Comparison of ENCODE assay signal across 31 mouse cellular contexts in the genomic region with DNA sequence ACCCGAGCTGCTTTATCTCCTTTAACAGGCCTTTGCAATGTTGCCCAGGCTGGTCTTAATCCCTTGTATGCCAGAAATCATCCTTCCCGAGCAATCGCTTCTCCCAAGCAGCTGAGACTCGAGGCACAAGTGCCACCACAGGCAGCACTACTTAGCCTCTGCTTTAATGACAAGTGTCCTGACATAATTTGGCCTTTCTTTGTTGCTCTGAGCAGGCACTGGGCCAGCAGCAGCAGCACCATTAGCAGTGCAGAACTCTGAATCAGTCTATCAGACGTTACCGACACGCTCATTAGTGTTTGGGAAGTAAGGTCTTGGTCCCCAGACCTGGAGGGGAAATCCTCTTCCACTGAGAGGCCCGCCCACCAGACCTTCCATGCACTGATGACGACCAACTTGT. TPM values are rescaled to one million over a fixed set of nuclear protein-coding genes. Genes with fewer than 3 reads are reported as not detected.
"Had no signal": no experiment of that assay in that cellular context is flagged by ENCODE, and none has a peak within 500 bp of the region (broad histone marks: within the 10 kb centered on the region; RNA-seq: fewer than 3 reads in every experiment).

No protein-coding gene starts in this region.

- DNase-seq: kidney, adult 8-10 months; kidney, postnatal 10 days; kidney, postnatal 36 days; layer of hippocampus, adult 9-11 months; liver; lung, adult 18-20 months; lung, postnatal 10 days; lung, postnatal 36 days; right cerebral cortex, adult 18-20 months; right cerebral cortex, postnatal 14 days; right cerebral cortex, postnatal 4 days; thymus, adult 2 months; thymus, postnatal 14 days; thymus, postnatal 4 days had no signal

- H3K9me3 ChIP-seq: kidney, embryonic 15.5 days; limb, embryonic 10.5 days; limb, embryonic 13.5 days; liver, embryonic 12.5 days; liver, embryonic 15.5 days; lung, embryonic 15.5 days; midbrain, embryonic 10.5 days; midbrain, embryonic 15.5 days; neural tube, embryonic 12.5 days; neural tube, embryonic 15.5 days had no signal

- H3K36me3 ChIP-seq: liver, embryonic 12.5 days; liver, embryonic 15.5 days; lung, embryonic 15.5 days had no signal

- H3K4me1 ChIP-seq: limb, embryonic 13.5 days; liver, embryonic 12.5 days; liver, embryonic 15.5 days; lung, embryonic 15.5 days; megakaryocyte, embryonic 14.5 days had no signal

- H3K27ac ChIP-seq: kidney, embryonic 15.5 days; limb, embryonic 10.5 days; limb, embryonic 13.5 days; liver, embryonic 12.5 days; liver, embryonic 15.5 days; lung, embryonic 15.5 days; midbrain, embryonic 10.5 days; midbrain, embryonic 15.5 days; neural tube, embryonic 12.5 days; neural tube, embryonic 15.5 days; stomach, postnatal 0 days had no signal

- ATAC-seq: liver, embryonic 12.5 days; midbrain, embryonic 15.5 days had no signal

- H3K27me3 ChIP-seq: limb, embryonic 13.5 days; lung, embryonic 15.5 days; midbrain, embryonic 15.5 days; neural tube, embryonic 15.5 days had no signal

- H3K4me2 ChIP-seq: kidney, embryonic 15.5 days; limb, embryonic 13.5 days; liver, embryonic 12.5 days; liver, embryonic 15.5 days; lung, embryonic 15.5 days; midbrain, embryonic 15.5 days; neural tube, embryonic 12.5 days; neural tube, embryonic 15.5 days had no signal

- H3K4me3 ChIP-seq: kidney, embryonic 15.5 days; limb, embryonic 10.5 days; limb, embryonic 13.5 days; liver, embryonic 12.5 days; liver, embryonic 15.5 days; lung, embryonic 15.5 days; megakaryocyte, embryonic 14.5 days; midbrain, embryonic 10.5 days; midbrain, embryonic 15.5 days; neural tube, embryonic 12.5 days; neural tube, embryonic 15.5 days had no signal

- H3K9ac ChIP-seq: kidney, embryonic 15.5 days; limb, embryonic 13.5 days; liver, embryonic 12.5 days; liver, embryonic 15.5 days; lung, embryonic 15.5 days; midbrain, embryonic 15.5 days; neural tube, embryonic 12.5 days; neural tube, embryonic 15.5 days had no signal

RNA-seq across cellular contexts. Expression of a gene that starts 21.6 kb away (rescaled TPM):
- total RNA-seq: layer of hippocampus, adult 18-20 months; layer of hippocampus, postnatal 25 days; left cerebral cortex, postnatal 25 days had no signal

RNA-seq across cellular contexts. Expression of a gene that starts 35.7 kb away (rescaled TPM):
- total RNA-seq: layer of hippocampus, adult 18-20 months; layer of hippocampus, postnatal 25 days; left cerebral cortex, adult 18-20 months; left cerebral cortex, postnatal 25 days had no signal
- polyA plus RNA-seq: kidney, embryonic 15.5 days; limb, embryonic 10.5 days; limb, embryonic 13.5 days; liver, embryonic 12.5 days; liver, embryonic 15.5 days; lung, embryonic 15.5 days; midbrain, embryonic 10.5 days; midbrain, embryonic 15.5 days; neural tube, embryonic 12.5 days; neural tube, embryonic 15.5 days; stomach, embryonic 14.5 days; stomach, postnatal 0 days; thymus, adult 2 months had no signal

RNA-seq across cellular contexts. Expression of a gene that starts 52.9 kb away (rescaled TPM):
- total RNA-seq: layer of hippocampus, postnatal 25 days; left cerebral cortex, adult 18-20 months; left cerebral cortex, postnatal 25 days had no signal
- polyA plus RNA-seq: midbrain, embryonic 15.5 days; stomach, embryonic 14.5 days had no signal
